Mouse (Mus musculus): ENCODE data around the gene Glyat.

Gene Glyat

GRCm38 (mm10) chr19:12684638-12685037, 51.5 kb downstream of the Glyat start:
- DNase-seq (ENCODE audit: low spot score): no peak

GRCm38 (mm10) chr19:12685231-12685630, 52.1 kb downstream of the Glyat start:
- DNase-seq (ENCODE audit: low spot score): no peak

DNA sequence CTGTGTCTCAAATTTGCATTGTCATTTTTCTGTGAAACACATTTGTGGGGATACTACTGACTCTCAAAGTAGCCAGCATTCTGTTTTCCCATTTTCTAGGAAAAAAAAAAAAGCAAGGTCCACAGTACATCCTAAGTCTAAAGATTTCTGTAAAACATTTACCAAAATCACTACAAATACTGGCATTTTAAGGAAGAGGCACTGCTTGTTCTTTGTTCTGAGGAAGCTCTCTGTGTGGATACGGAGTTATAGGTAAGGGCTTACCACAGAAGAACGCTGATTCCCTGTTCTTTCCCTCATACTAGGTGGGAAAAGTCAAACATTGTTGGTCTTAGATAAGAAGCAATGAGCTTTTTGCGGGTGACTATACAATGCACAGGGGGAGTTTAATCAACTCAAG, 62.5 kb downstream of the Glyat start, which contains the start of gene Keg1:
Gene Keg1, plus strand, starts transcription at position 197 of the 400 bp plus-strand sequence.
- no peak for DNase-seq (ENCODE audit: low spot score)

GRCm38 (mm10) chr19:12696221-12696620, 63.1 kb downstream of the Glyat start:
- no peak for DNase-seq (ENCODE audit: low spot score)

Data from ovary, adult 18-20 months (tissue).